Mouse (Mus musculus) myocyte (in vitro differentiated cells): ENCODE data around the gene Bmpr1a.

Experiments used
- CEBPB ChIP-seq: IDR thresholded peaks from 2 replicates; pipeline ENCODE4 v1.6.1; 2011; ENCODE audit warnings: mild to moderate bottlenecking, moderate library complexity; ENCODE audit not compliant: poor library complexity, insufficient read depth, severe bottlenecking
- E2F4 ChIP-seq: IDR thresholded peaks from one replicate; pipeline ENCODE4 v1.6.1; 2011; ENCODE audit warnings: mild to moderate bottlenecking, control low read depth, moderate library complexity; ENCODE audit not compliant: insufficient read depth
- MAX ChIP-seq: IDR thresholded peaks from one replicate; pipeline ENCODE4 v1.6.1; 2011; ENCODE audit warnings: low read depth, mild to moderate bottlenecking, control low read depth
- MYOD1 ChIP-seq, 3 experiments: IDR thresholded peaks; one replicate each; pipeline ENCODE4 v1.6.1; 2011; ENCODE audit warnings: control low read depth in 2 of 3, low read depth in 2 of 3, mild to moderate bottlenecking in 2 of 3, moderate library complexity in 1 of 3; ENCODE audit not compliant: insufficient read length in 2 of 3, control insufficient read depth in 1 of 3
- MYOG ChIP-seq, 3 experiments: IDR thresholded peaks; one replicate each; pipeline ENCODE4 v1.6.1; 2011; ENCODE audit warnings: control low read depth in 2 of 3, low read depth in 2 of 3, mild to moderate bottlenecking in 2 of 3; ENCODE audit not compliant: insufficient read length in 2 of 3, control insufficient read depth in 1 of 3, insufficient read depth in 1 of 3
- POLR2A ChIP-seq: IDR thresholded peaks from one replicate; pipeline ENCODE4 v1.6.1; 2011; ENCODE audit warnings: low read depth, mild to moderate bottlenecking, control low read depth, moderate library complexity; ENCODE audit not compliant: insufficient read length
- POLR2AphosphoS2 ChIP-seq: IDR thresholded peaks from one replicate; pipeline ENCODE4 v1.6.1; 2011; ENCODE audit warnings: low read depth, control low read depth; ENCODE audit not compliant: insufficient read length
- SRF ChIP-seq: IDR thresholded peaks from one replicate; pipeline ENCODE4 v1.6.1; 2011; ENCODE audit warnings: low read depth; ENCODE audit not compliant: control insufficient read depth, insufficient read length
- TCF12 ChIP-seq: IDR thresholded peaks from one replicate; pipeline ENCODE4 v1.6.1; 2011; ENCODE audit warnings: mild to moderate bottlenecking, control low read depth; ENCODE audit not compliant: poor library complexity, insufficient read depth, severe bottlenecking
- TCF3 ChIP-seq: IDR thresholded peaks from one replicate; pipeline ENCODE4 v1.6.1; 2011; ENCODE audit warnings: low read depth, control low read depth; ENCODE audit not compliant: insufficient read length
- USF1 ChIP-seq: IDR thresholded peaks from one replicate; pipeline ENCODE4 v1.6.1; 2011; ENCODE audit warnings: low read depth, mild to moderate bottlenecking, control low read depth, moderate library complexity

GRCm38 (mm10) chr14:34401135-34401534 lies 102.0 kb downstream of the Bmpr1a start:
- TF ChIP-seq POLR2A (no peak), TCF12 (no peak), MAX (no peak), SRF (no peak), MYOG (IDR thresholded peaks at IDR 0.05; ENCODE audit: control insufficient read depth in 1 of 3, insufficient read depth in 1 of 3, insufficient read length in 2 of 3, low read depth in 2 of 3) (no peak), POLR2AphosphoS2 (no peak), E2F4 (no peak), CEBPB (no peak), USF1 (no peak), TCF3 (no peak), MYOD1 (IDR thresholded peaks at IDR 0.05; ENCODE audit: control insufficient read depth in 1 of 3, insufficient read length in 2 of 3, low read depth in 2 of 3) (no peak)
